Mouse (Mus musculus) skeletal muscle tissue, postnatal 0 days (tissue): ENCODE data around the gene Nrtn. TPM values are rescaled to one million over a fixed set of nuclear protein-coding genes. Genes with fewer than 3 reads are reported as not detected.

Experiments
- polyA plus RNA-seq: library from polyadenylated mRNA; unstranded; fragments of >200 nt; fragmentation: Nextera tagmentation; extraction: Ambion mirVana; gene quantifications from 2 replicates; pipeline ENCODE4 v1.2.1, GENCODE M21; 2015

The Nrtn gene
- polyA plus RNA-seq, result 2.5 and 6.9 TPM in 2 replicates

DNA sequence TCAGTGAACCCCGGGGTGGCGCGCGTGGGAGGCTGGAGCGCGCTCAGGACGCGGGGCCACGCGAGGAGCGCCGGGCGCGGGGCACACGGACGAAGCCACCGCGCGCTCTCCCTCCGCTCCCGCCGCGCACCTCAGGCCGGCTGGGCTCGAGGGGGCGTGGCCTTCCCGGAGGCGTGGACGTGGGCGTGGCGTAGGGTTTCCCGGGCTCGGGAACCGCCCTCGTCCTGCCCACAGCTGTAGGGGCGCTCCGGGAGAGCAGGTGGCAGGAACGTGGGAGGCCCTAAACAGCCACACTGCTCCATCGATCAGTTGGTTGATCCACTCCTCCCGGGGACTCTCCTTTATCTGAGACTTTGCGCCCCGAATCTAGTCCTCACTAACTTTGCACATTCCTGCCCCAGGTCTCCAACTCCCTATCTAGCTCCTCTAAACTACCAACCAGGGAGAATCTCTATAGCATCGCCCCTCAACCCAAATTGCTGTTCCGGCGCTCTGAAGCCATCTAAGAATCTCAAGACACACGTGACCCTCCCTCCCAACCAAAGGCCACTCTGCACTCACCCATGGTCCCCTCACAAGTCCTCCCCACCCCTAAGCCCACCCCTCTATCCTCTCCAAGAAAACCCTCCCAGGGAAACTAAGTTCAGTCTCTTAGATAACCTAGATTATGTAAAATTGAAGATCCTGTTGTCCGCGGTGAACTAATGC is at the start of gene Nrtn:
Gene Nrtn, minus strand, starts transcription at position 115 of the 708 bp plus-strand sequence.

DNA sequence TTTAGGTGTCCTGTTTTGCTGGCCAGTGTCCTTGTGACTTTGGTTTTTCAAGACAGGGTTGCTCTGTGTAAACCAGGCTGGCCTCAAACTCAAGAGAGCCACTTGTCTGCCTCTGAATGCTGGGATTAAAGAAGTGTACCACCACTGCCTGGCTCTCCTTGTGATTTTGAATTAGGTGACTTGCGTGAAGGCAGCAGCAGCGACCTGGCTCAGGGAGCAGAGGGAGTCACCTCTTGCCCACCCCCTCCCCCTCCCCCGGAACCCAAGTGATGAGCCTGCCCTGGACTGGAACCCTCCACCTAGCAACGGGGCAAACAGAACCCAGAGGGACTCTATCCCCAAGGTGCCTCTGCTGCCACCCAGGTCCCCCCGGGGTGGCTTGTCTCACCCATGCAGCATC is 12.6 kb upstream of the Nrtn start, which contains the start of gene Prr22:
Gene Prr22, plus strand, starts transcription at position 301 of the 400 bp plus-strand sequence.

DNA sequence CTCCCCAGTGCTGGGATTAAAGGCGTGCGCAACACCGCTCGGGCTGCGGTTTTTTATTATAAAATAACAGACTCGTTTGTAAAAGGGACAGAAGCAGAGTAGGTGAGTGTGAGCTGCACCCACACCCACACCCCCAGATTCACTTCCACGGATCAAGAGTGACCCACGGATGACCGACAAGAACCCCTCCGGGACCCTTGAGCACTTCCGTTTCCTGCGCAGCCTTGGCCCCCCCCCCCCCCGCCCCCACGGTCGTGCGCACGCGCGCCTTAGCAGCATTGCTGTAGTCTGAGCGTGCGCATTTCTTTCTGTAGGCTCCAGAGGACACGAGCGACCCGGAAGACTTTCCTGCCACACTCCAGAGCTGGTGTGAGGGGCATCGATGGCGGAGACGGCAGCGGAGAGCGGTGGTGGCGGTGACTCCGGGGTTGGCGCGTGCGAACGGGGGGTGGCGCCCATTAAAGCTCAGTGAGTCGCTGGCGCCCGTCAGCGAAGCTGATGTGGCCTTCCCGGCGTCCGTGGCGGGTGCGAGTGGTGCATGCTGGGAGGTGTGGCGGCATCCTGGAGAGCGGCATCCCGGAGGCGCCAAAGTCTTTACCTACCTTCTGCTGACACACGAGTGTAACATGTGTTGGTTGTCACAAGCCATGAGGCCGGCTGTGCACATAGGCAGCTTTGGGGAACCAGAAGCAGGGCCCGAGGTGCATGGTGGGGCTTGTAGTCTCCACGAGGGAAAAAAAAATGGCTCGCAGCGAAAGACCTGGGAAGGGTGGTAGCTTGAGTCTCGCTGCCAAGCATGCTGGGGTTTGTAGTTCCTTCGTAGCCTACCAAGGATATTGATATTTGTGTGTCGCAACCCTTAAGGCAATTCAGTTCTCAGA is 7.4 kb upstream of the Nrtn start, which contains the start of gene Dus3l:
Gene Dus3l, plus strand, starts transcription at position 284 of the 881 bp plus-strand sequence.

DNA sequence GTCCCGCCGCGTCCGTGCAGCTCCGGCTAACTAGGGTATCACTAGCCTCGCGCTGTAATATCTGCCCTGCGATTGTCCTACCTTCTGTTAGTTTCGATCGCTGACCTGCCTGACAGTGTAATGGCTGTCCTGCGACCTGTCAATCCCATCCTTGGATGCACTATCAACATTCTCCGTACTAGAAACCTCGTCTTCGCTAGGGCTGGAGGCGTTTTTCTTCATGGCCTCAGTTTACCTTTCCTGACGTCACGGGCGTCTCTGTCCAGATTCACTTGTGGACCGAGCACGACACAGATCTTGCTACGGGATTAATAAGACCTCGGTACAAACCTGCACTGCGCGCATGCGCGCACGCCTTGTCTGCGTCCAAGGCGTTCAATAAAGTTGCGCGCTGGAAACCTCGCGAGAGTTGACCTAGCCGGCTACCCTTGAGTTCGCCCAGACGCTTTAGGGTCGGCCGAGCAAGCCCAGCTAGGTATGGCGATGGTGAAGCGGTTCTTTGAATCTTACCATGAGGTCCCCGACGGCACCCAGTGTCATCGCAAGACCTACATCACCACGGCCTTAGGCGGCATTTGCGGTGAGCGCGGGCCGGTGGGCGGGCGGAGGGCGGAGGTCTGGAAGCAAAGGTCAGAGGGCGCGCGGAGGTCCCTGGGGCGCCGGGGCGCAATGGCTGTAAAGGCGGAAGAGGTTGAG is 39.8 kb downstream of the Nrtn start, which contains the start of the genes Ndufa11 and Vmac:
Gene Ndufa11, plus strand, starts transcription at position 405 of the 696 bp plus-strand sequence.
Gene Vmac, minus strand, starts transcription at position 660 of the 696 bp plus-strand sequence.

Other genes with a start within 250 kb of the Nrtn start
- gene Znrf4, start 245.1 kb downstream of the Nrtn start, polyA plus RNA-seq, result not detected in 2 replicates
- gene Gm20219, start 203.1 kb downstream of the Nrtn start, polyA plus RNA-seq, result 0.22 and 1.0 TPM in 2 replicates
- gene Safb2, start 172.9 kb downstream of the Nrtn start, polyA plus RNA-seq, result 24.4 and 31.3 TPM in 2 replicates
- gene Safb, start 172.7 kb downstream of the Nrtn start, polyA plus RNA-seq, result 47.9 and 50.0 TPM in 2 replicates
- gene 2410015M20Rik, start 147.8 kb downstream of the Nrtn start, polyA plus RNA-seq, result 365 and 383 TPM in 2 replicates
- 1,491 and 1,689 TPM in 2 replicates for gene Rpl36, start 144.1 kb downstream of the Nrtn start, polyA plus RNA-seq
- 27.8 and 29.4 TPM in 2 replicates for gene Lonp1, start 130.6 kb downstream of the Nrtn start, polyA plus RNA-seq
- gene Catsperd, start 129.4 kb downstream of the Nrtn start, polyA plus RNA-seq, result 0.05 and 0.12 TPM in 2 replicates
- gene Ranbp3, start 84.2 kb downstream of the Nrtn start, polyA plus RNA-seq, result 36.7 and 39.3 TPM in 2 replicates
- gene Ndufa11, start 39.8 kb downstream of the Nrtn start, polyA plus RNA-seq, result 746 and 852 TPM in 2 replicates
- gene Vmac, start 39.5 kb downstream of the Nrtn start, polyA plus RNA-seq, result 7.1 and 10.0 TPM in 2 replicates
- 19.2 and 19.3 TPM in 2 replicates for gene Dus3l, start 7.2 kb upstream of the Nrtn start, polyA plus RNA-seq
- gene Prr22, start 12.7 kb upstream of the Nrtn start, polyA plus RNA-seq, result 0.10 and 0.36 TPM in 2 replicates
- 2.9 and 3.1 TPM in 2 replicates for gene Rfx2, start 73.5 kb upstream of the Nrtn start, polyA plus RNA-seq
- not detected in 2 replicates for gene Acsbg2, start 116.9 kb upstream of the Nrtn start, polyA plus RNA-seq
- 0.06 and 0.13 TPM in 2 replicates for gene 1700061G19Rik, start 117.9 kb upstream of the Nrtn start, polyA plus RNA-seq
- 9.3 and 10.1 TPM in 2 replicates for gene Mllt1, start 177.9 kb upstream of the Nrtn start, polyA plus RNA-seq
- 1.7 TPM in 1 of 2 replicates, not detected in the other for gene Acer1, start 224.6 kb upstream of the Nrtn start, polyA plus RNA-seq
- 83.9 and 87.2 TPM in 2 replicates for gene Clpp, start 232.8 kb upstream of the Nrtn start, polyA plus RNA-seq
- gene Alkbh7, start 239.8 kb upstream of the Nrtn start, polyA plus RNA-seq, result 45.7 and 47.9 TPM in 2 replicates
- 0.41 and 0.46 TPM in 2 replicates for gene Pspn, start 242.5 kb upstream of the Nrtn start, polyA plus RNA-seq